ENCODE assay signal across 14 mouse cellular contexts in the genomic region with DNA sequence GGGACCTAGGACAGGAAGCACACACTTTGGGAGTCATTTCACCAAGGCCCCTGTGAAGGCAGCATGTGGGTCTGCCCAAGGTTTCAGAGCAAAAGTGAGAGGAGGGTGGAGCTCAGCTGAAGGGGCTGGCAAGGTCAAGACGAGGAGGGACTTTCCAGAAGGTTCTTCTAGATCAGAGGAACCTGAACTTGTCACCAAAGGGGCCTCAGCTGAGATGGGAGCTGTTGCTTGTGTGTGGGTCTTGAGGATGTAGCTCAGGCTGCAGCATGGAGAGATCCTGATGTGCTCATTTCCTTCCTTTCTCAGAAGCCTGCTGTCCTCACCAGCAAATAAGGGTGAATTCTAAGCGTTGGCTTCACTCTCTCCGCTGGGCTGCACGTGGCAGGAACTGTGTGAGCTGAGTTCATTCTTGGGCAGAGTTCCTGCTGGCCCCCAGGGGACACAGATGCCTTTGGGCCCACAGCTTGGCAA. TPM values are rescaled to one million over a fixed set of nuclear protein-coding genes. Genes with fewer than 3 reads are reported as not detected.
A peak's percentile ranks its signal among the peaks of the same experiment; 100 is the strongest.
DNase-seq lines count a peak whose midpoint lies in the region; ATAC-seq and TF ChIP-seq lines count a peak whose summit lies in the region.
"Had no signal": no experiment of that assay in that cellular context is flagged by ENCODE, and none has a peak within 500 bp of the region (broad histone marks: within the 10 kb centered on the region; RNA-seq: fewer than 3 reads in every experiment).

No protein-coding gene starts in this region.

- no peaks in the 10 kb centered on the region for H3K27me3 ChIP-seq in heart, postnatal 0 days (ENCODE audit: control insufficient read depth, insufficient read depth, low read length)
- no peaks in the 10 kb centered on the region for H3K27me3 ChIP-seq in lung, embryonic 16.5 days (ENCODE audit: control insufficient read depth, insufficient read depth, low read depth, low read length)
- no peaks in the 10 kb centered on the region for H3K27me3 ChIP-seq in hindbrain, embryonic 10.5 days (ENCODE audit: insufficient read depth, poor library complexity, severe bottlenecking)
- H3K27me3 ChIP-seq: embryonic facial prominence, embryonic 15.5 days had no signal

- peaks cover 11% of the 10 kb centered on the region for H3K4me1 ChIP-seq in heart, postnatal 0 days (ENCODE audit: control insufficient read depth, insufficient read depth)
- peaks cover 16% of the 10 kb centered on the region for H3K4me1 ChIP-seq in lung, embryonic 16.5 days (replicated peaks; ENCODE audit: control insufficient read depth, insufficient read depth, low read length)
- H3K4me1 ChIP-seq in hindbrain, embryonic 10.5 days (replicated peaks) = peaks cover 29% of the 10 kb centered on the region

- no peak overlapping the region for H3K9ac ChIP-seq in heart, postnatal 0 days (replicated peaks; ENCODE audit: low read depth, low read length)
- H3K9ac ChIP-seq in lung, embryonic 16.5 days (ENCODE audit: low read length) = no peak overlapping the region
- H3K9ac ChIP-seq: embryonic facial prominence, embryonic 15.5 days had no signal

- 41% methylated on average over 4 of the region's 4 CpGs for WGBS in heart, postnatal 0 days
- 57% methylated on average over 4 of the region's 4 CpGs for WGBS in lung, embryonic 16.5 days
- 79% methylated on average over 4 of the region's 4 CpGs for WGBS in hindbrain, embryonic 10.5 days

- 0 out of 2 replicates have a peak overlapping the region, but pooled peaks have one; percentile 16 for H3K27ac ChIP-seq in heart, postnatal 0 days (ENCODE audit: low read depth)
- peak overlapping the region; percentile 38; the same call in 1 of the 2 replicates for H3K27ac ChIP-seq in lung, embryonic 16.5 days (ENCODE audit: low read length)
- H3K27ac ChIP-seq in hindbrain, embryonic 10.5 days = no peak overlapping the region
- H3K27ac ChIP-seq: embryonic facial prominence, embryonic 15.5 days had no signal

- TF ChIP-seq EP300 in heart, postnatal 0 days (IDR thresholded peaks at IDR 0.05; ENCODE audit: low read depth) = no peak

- H3K9me3 ChIP-seq in heart, postnatal 0 days (replicated peaks; ENCODE audit: control insufficient read depth, low read length) = no peaks in the 10 kb centered on the region
- no peaks in the 10 kb centered on the region for H3K9me3 ChIP-seq in lung, embryonic 16.5 days (ENCODE audit: control insufficient read depth, low read length)
- H3K9me3 ChIP-seq in hindbrain, embryonic 10.5 days = no peaks in the 10 kb centered on the region
- H3K9me3 ChIP-seq: embryonic facial prominence, embryonic 15.5 days had no signal

- TF ChIP-seq CTCF in heart, postnatal 0 days (IDR thresholded peaks at IDR 0.05; ENCODE audit: low read depth) = no peak

- no peaks in the 10 kb centered on the region for H3K36me3 ChIP-seq in heart, postnatal 0 days (replicated peaks; ENCODE audit: control insufficient read depth, insufficient read depth, low read length)
- no peaks in the 10 kb centered on the region for H3K36me3 ChIP-seq in lung, embryonic 16.5 days (ENCODE audit: control insufficient read depth, insufficient read depth, low read length)
- no peaks in the 10 kb centered on the region for H3K36me3 ChIP-seq in hindbrain, embryonic 10.5 days
- H3K36me3 ChIP-seq: embryonic facial prominence, embryonic 15.5 days had no signal

- no peak for ATAC-seq in heart, postnatal 0 days (ENCODE audit: insufficient read depth, low read depth)
- ATAC-seq in activated CD4-positive, CD25-positive, alpha-beta regulatory T cell, adult 4 months = peak; percentile 32
- no peak for ATAC-seq in lung, embryonic 16.5 days (ENCODE audit: low read depth)

- H3K4me3 ChIP-seq in heart, postnatal 0 days (ENCODE audit: low read depth, low read length) = no peak overlapping the region
- no peak overlapping the region for H3K4me3 ChIP-seq in lung, embryonic 16.5 days (ENCODE audit: low read length)
- H3K4me3 ChIP-seq in hindbrain, embryonic 10.5 days = no peak overlapping the region
- H3K4me3 ChIP-seq: embryonic facial prominence, embryonic 15.5 days had no signal

- no peak overlapping the region for H3K4me2 ChIP-seq in heart, postnatal 0 days (ENCODE audit: low read depth, low read length)
- H3K4me2 ChIP-seq in lung, embryonic 16.5 days (ENCODE audit: low read depth, low read length) = no peak overlapping the region
- H3K4me2 ChIP-seq: embryonic facial prominence, embryonic 15.5 days had no signal

- DNase-seq in heart, postnatal 0 days (ENCODE audit: low spot score) = no peak
- no peak for DNase-seq in heart, adult 9 months (ENCODE audit: low spot score in 2 of 2)
- peak; percentile 84 for DNase-seq in 416B (ENCODE audit: low read depth)
- no peak for DNase-seq in right cerebral cortex, postnatal 14 days
- DNase-seq in hindbrain, embryonic 10.5 days (ENCODE audit: low spot score) = no peak
- DNase-seq in layer of hippocampus, postnatal 14 days (ENCODE audit: low spot score in 2 of 2) = no peak
- DNase-seq: cerebellum, adult 2 months; heart, postnatal 4 days had no signal

RNA-seq across cellular contexts. Expression of a gene that starts 19.8 kb away (rescaled TPM):
- total RNA-seq in heart, postnatal 0 days (2014; rRNA removed; ENCODE audit: low replicate concordance) = 0.70 TPM in 1 of 2 replicates, not detected in the other
- polyA plus RNA-seq in heart, postnatal 0 days (2015; fragmentation: Nextera tagmentation; extraction: Ambion mirVana) = 0.04 and 0.05 TPM in 2 replicates
- not detected for polyA plus RNA-seq in activated CD4-positive, CD25-positive, alpha-beta regulatory T cell, adult 4 months (2017; shearing (Covaris generic))
- polyA plus RNA-seq in lung, embryonic 16.5 days (2015; fragmentation: Nextera tagmentation; extraction: Ambion mirVana) = not detected in 2 replicates
- 0.05 TPM in 1 of 2 replicates, not detected in the other for polyA plus RNA-seq in hindbrain, embryonic 10.5 days (2016; fragmentation: Nextera tagmentation; extraction: Ambion mirVana)
- total RNA-seq in layer of hippocampus, postnatal 14 days (2021) = under 1 TPM; 0.09 to 0.21 TPM
- total RNA-seq: megakaryocyte-erythroid progenitor cell, adult 5-6 weeks had no signal
- polyA plus RNA-seq: large intestine, adult 2 months; neural tube, embryonic 11.5 days had no signal
